Mouse (Mus musculus): ENCODE results near the gene Umps.

GRCm38 (mm10) chr16:34003566-34004127, 36.8 kb upstream of the Umps start:
- TF ChIP-seq CTCF (IDR thresholded peaks at IDR 0.05; ENCODE audit: extremely low read depth, insufficient read depth, insufficient read length, insufficient replicate concordance) = no peak
- TF ChIP-seq POLR2A (IDR thresholded peaks at IDR 0.05; ENCODE audit: low read depth, low read length) = no peak

Data from spleen, adult 2 months (tissue).